Mouse (Mus musculus) bone marrow, adult 2 months (tissue): ENCODE measurements around the gene Rrh.

Source experiments
- CTCF ChIP-seq: fragments of 200-500 bp; IDR thresholded peaks from 2 replicates; pipeline ENCODE4 v1.5.1; 2011; ENCODE audit warnings: low read length, control low read depth; ENCODE audit not compliant: control insufficient read depth, insufficient read depth
- POLR2A ChIP-seq: fragments of 200-500 bp; IDR thresholded peaks from 2 replicates; pipeline ENCODE4 v1.6.1; 2011; ENCODE audit warnings: low read depth, mild to moderate bottlenecking, control low read depth, low read length, borderline replicate concordance; ENCODE audit not compliant: control insufficient read depth

DNA sequence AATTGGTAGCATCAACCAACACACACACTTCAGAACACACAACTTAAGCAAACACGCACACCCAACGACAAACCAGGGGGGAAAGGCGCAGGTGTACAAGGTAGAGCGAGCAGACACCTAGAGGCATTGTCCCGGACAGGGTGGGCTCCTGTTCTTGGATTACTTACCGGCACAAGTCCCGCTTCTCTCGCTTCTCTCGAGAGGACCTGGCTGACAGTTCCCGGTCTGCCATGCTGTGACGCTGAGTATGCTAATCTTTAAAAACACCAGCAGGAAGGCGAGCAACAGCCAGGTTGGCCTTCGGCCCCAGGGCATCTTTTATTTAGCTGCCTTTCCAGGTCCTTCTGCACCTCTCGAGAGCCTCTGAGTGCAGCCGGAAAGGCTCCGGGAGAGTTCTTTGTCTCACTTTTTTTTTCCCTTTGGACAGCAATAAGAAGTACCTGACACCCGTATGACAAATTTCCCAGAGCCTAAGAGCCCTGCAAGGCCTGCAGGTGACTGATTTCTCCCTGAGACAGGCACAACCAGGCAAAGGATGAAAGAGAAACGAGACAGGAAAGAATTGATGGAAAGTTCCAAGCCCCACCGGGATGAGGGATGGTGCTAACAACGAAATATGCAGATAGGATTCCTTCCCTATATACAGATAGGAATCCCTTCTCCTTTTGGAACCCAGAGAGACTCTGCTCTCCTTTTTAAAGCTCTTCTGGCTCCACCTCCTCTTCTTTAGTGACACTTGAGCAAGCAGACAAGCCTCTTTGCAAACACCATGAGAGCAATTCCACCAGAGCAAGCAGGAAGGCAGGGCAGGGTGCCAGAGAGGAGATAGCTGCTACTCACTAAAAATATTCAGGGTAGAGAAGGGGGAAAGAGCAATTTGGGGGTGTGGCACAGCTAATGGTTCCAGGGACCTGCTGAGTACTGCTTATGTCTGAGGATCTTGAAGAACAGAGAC, 67.5 kb downstream of the Rrh start, which contains the start of gene Egf:
- no peak for TF ChIP-seq POLR2A
- no peak for TF ChIP-seq CTCF
